Mouse (Mus musculus): Measurements from ENCODE around the gene Ccl9.
"Not testable (repeated sequence)": the region's sequence is repeated elsewhere in the genome, so short reads cannot be mapped to it uniquely, and the experiment has no call there.

Ccl9 gene

DNA sequence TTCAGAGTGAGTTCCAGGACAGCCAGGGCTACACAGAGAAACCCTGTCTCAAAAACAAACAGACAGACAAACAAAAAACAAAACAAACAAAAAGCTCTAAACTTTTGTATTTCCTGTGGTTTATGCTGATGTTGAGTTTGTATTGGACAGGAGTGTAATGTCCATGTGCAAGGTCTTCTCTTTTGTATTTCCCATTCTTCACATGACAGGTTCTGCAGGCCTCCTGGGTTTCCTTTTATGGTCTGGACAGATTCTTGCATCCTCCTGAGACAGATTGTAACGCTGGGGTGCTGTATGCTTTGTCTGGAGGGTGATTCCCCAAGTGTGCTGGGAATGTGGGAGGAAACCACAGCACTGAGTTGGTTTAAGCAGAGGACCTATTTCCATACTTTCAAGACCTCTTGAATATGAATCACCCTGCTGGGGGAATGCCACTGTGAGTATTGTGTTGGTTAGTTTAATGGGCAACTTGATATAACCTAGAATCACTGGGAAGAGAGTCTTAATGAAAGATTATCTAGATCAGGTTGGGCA lies 2.3 kb upstream of the Ccl9 start:
- no peak for DNase-seq (ENCODE audit: low spot score)

DNA sequence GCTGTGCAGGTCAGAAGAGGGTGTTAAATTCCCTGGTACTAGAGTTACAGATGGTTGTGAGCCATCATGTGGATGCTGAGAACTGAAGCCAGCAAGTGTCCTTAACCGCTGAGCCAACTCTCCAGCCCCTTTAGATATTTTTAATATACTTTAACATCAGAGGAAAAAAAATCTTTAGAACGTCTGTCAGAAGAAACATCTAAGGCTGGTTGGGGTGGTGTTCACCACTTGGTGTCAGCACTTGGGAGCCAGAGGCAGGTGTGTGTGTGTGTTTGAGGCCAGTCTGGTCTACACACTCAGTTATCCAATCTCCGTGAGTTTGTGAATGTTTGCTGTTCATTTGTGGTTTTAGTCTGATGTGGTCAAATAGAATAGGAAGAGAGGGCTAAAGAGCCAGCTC lies 563 bp upstream of the Ccl9 start:
- DNase-seq (ENCODE audit: low spot score) = no peak

DNA sequence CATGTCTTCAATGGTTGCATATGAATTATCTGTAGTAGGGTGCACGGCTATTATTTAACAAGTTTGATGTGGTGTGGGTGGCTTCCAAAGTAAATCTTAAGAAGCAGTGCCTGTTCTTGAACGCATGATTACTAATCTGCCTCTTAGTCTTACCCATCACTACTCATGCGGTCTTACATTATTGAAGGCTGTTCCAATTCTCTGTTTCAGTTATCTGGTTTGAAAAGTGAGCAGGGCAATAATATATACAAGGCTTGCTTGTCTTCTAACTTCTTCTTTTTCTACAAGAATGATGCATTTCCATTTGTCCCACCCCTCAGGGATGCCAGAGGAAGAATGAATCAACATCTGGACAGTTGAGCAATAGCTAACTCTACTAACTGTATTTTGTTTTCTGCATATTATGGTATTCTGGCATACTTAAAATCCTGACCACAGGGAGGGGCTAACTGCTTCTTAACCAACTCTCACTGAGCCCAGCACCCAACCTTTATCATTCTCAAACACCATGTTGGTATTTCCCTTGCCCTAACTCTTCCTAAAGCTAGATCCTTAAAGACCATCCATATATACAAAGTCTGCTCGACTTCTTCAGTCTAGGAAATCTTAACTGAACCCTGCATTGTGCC lies 1.4 kb downstream of the Ccl9 start:
- no peak for DNase-seq (ENCODE audit: low spot score)

DNA sequence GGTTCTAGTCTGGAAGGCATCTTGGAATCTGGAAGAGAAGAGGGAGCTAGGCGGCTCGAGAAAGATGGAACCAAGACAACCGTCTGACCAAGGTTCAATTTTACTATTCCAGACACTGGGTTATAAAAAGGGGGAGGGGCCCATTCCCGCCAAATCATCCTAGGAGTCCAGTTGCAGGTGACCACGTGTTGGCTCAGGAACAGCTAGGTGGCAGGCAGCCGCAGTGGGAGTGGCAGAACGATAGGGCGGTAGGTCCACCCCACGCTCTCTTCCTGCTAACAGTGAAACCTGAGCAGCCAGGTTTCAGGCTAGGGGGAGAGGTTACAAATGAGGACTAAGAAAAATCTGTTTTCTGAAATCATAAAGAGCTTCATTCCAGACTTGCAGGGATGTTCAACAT lies 5.6 kb downstream of the Ccl9 start:
- no peak for DNase-seq (ENCODE audit: low spot score)

DNA sequence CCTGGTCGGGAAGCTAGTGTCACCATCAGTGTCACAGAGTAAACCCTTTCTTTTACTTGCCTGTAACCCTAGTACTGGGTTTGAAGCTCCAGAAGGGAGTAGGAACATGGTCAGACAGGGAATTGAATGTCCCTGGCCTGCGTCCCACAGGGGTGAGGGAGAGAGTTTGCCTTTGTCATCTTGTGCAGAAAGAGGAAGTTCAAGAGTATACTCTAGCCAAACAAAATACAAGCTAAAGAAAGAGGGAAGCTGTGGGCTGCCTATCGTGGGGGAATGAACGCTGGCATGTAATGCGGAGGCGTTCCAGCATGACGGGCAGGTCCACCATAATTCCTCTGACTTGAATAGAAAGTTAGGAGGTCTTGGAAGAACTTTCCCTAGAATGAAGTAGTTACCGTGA lies 6.2 kb downstream of the Ccl9 start:
- DNase-seq (ENCODE audit: low spot score) = no peak

DNA sequence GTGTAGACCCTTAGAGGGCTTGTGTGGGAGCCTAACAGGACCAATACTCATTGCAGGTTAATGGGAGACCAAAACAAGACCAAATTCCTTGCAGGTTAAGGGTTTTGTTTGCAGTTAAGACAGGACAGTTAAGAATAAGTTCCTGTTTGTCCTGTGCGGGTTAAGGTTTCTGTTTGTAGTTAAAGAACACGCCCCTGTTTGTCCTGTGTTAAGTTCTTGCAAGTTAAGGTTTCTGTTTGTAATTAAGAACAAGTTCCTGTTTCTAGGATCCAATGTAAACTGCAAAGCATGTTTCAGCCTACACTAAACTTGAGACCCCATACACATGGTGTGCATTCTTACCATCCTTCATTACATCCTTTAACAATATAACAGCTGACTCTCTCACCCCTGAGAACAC lies 8.2 kb downstream of the Ccl9 start:
- no peak for DNase-seq (ENCODE audit: low spot score)

DNA sequence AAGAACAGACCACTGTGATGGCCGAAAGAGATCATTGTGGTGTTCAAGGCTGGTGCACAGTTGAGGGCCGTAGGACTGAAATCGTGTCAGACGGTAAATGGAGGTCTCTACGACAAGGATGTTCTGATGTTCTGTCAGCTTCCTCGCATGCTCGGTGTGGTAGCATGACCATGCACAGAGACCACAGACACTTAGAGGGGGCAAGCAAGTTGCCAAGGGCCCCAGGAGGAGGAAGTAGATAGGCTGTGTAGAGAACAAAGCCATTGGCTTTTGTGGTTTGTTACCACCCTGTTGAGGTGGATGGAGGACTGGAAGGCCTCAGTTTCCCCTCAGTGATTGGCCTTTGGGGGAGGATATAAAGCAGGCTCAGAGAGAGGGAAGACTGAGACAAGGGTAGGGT lies 9.2 kb downstream of the Ccl9 start:
- DNase-seq (ENCODE audit: low spot score) = no peak

DNA sequence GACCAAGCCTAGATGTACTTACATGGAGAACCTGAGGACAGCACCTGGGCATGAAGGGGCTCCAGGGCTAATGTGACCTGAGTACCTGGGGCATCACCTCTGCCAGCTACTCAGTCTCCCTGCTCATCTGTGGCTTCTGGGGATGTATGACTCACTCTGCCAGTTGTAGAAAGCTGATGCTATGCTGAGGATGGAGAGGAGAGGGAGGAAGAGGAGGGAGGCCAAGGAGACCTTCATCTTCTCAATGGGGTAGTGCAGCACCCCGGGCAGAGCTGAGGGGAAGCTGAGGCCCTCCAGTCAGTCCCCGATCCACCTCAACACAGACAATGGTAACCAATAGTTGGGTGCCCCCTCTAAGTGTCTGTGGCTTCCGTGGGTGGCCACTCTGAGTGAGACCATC lies 9.7 kb downstream of the Ccl9 start:
- DNase-seq (ENCODE audit: low spot score) = no peak

DNA sequence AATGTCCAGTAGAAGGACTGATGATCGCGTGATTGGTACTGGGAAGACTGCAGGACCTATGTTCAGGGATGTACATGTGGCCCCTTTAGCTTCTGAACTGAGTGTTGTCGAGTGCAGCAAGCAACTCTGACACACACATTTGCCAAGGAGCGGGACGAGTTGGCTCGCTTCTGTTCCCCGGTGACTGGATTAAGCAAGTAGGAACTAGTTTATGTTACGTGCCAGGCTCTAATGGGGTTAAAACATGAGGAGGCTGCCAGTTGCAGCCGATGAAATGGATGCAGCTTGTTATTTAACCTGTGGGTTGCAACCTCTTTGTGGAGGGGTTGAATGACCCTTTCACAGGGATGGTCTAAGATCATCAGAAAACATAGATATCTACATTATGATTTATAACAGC lies 10.4 kb downstream of the Ccl9 start:
- no peak for DNase-seq (ENCODE audit: low spot score)

DNA sequence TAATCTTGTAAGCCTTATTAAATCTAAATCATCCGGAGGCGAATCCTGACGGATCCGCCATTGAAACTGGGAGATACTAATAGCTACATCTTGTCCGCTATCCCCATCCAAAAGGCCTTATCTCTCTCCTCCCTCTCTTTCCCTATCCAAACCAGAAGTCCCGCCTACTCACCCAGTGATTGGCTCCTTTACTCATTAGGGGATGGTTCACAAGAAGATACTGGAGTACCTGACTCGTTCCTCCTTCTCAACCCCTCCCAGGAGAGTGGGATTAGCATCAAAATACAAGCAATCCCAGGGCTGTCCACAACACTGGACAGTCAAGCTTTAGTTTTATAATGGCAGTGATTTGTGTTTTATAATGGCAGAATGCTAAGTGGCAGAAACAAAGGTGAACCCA lies 11.1 kb downstream of the Ccl9 start:
- no peak for DNase-seq (ENCODE audit: low spot score)

DNA sequence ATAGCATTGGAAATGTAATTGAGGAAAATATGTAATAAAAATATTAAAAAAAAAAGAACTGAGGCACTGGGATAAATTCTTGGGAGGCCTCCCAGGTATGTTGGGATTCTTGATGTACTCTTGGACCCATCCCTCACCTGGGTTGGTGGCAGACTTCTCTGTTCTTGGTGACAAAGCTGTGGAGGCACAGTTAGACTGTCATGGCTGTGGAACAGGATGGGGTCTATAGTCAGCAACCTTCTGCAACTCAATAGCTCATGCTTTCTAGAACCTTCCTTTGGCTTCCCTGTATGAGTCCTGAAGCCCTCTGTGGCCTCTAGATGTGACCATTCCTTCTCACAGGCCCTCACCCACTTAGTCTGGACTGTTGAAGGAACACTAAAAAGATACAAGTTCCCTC lies 11.8 kb downstream of the Ccl9 start:
- DNase-seq (ENCODE audit: low spot score) = no peak

DNA sequence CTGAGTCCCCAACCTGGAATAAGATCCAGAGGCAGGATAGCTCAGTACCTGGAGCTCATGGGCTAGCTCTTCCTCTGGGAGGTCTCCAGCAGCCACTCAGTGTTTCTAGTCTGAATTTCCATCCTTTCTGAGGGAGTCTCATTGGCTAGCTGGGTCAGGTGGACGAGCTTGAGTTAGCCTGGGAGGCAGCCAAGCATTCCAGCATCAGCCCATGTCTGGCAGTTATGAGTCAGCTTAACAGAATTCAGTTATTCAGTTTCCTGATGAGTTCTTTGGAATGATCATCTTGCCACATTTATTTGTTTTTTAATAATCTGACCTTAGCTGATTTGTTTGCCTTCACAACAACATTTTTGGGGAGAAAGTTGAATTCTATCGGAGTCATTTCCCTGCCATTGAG lies 14.7 kb downstream of the Ccl9 start:
- DNase-seq (ENCODE audit: low spot score) = no peak

DNA sequence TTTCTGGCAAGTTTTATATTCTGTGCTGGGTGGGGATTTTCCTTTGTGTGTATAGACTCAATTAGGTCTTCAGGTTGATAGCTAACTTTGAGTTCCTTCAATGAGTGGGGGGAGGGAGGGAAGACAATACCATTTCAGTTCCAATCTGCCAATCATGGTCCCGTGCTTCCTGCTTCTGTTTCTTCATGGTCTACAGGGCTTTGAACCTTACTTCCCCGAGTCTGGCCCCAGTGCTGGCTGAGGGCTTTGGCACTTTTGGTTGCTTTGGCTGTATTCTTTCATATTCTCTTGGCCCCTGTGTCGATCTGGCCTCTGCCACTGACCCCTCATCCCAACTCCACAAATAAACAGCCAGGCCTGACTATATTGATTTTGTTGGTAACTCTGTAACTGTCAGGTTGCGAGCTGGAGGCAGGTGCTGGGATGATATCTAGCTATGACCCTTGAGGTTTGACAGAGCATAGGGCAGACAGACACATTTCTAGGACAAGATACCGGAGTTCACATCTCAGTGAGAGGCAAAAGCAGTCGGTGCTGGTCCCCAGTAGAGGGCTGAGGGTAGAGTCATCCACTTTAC lies 16.0 kb downstream of the Ccl9 start:
- DNase-seq (ENCODE audit: low spot score) = no peak

DNA sequence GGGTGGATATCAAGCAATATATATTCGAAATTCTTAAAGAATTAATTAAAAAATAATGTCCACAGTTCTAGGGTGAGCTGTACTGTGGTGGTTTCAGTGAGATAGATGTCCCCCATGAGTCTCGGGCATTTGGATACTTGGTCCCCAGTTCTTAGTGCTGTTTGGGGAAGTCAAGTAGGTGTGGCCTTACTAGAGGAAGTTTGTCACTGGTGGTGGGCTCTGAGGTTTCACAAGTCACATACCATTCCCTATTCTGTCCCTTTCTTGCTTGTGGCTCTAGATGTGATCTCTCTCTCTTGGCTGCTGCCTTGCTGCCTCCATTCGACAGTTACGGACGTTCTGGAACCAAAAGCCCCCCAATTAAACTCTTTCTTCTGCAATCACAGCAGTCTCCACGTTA lies 18.0 kb downstream of the Ccl9 start:
- no peak for DNase-seq (ENCODE audit: low spot score)

DNA sequence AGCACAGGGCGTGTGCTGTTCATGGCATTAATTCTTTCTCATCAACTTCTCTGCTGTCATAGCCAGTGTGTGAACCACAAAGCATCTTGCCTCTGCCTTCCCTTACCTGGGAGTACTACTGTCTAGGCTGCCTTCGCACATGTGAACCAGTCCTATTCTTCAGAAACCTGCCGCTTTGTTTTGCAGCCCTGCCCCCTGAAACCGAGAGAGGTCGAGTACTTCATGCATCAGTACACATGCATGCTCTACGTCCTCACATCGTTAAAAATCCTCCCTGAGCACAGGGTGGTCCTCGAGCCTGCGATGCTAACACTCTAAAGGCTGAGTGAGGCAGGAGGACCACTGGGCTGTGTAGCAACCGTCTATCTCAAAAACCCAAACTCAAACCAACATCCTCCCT lies 21.4 kb downstream of the Ccl9 start:
- no peak for DNase-seq (ENCODE audit: low spot score)

DNA sequence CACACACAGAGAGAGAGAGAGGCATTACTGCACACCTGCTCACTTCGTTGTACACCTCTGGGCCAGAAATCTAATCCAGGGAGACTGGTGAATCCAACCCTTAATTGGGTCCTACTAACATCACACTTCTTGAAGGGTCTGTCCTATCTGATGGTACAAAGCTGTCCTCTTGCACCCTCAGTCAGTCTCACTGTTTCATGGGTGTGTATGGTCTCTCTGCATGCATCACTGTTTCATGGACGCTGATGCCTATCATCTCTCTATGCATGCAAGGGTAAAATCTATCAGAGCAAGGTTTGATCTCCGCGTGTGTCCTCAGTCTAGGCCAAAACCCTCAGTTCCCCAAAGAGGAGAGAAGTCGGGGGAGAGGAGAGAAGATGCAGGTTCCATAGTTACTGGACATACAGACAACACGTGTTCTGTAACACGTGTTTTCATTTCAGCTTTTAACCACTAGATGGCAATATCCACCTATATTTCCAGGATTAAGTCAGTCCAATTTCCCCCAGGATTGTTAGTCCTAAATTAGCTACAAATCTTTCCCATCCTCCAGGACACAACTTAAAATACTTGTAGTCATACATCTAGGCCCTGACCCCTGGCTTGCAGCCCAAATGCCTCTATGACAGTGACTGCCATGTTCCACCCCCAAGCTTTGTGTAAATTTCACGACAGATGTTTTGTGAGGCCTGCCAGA lies 22.2 kb downstream of the Ccl9 start:
- DNase-seq (ENCODE audit: low spot score) = no peak

DNA sequence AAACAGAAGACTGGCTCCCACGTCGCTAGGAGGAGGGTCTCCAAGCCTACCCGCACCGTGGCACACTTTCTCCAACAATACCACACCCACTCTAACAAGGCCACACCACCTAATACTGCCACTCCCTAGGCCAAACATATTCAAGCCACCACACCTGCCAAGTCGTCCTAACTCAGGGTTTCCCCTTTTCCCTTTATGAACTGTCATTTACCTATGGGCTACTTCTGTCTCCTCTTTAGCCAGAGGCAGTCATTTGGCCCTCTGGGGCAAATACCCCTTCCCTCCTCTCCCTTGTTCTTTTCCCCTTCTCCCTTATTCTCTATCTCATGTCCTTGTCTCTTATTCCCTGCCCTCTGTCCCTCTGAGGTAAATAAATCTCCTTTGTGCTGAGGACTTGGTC lies 26.8 kb downstream of the Ccl9 start:
- DNase-seq (ENCODE audit: low spot score) = no peak

DNA sequence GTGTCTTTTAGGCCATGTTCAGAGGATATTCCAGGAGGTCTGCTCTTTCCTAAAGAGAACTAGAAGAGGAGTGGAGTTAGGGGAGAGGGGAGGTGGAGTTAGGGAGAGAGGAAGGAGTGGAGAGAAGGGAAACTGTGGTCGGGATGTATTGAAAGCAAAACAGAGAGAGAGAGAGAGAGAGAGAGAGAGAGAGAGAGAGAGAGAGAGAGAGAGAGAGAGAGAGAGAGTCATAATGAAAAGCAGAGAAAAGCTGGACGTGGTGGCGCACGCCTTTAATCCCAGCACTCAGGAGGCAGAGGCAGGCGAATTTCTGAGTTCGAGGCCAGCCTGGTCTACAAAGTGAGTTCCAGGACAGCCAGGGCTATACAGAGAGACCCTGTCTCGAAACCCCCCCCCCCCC lies 27.4 kb downstream of the Ccl9 start:
- DNase-seq (ENCODE audit: low spot score) = not testable (repeated sequence)

DNA sequence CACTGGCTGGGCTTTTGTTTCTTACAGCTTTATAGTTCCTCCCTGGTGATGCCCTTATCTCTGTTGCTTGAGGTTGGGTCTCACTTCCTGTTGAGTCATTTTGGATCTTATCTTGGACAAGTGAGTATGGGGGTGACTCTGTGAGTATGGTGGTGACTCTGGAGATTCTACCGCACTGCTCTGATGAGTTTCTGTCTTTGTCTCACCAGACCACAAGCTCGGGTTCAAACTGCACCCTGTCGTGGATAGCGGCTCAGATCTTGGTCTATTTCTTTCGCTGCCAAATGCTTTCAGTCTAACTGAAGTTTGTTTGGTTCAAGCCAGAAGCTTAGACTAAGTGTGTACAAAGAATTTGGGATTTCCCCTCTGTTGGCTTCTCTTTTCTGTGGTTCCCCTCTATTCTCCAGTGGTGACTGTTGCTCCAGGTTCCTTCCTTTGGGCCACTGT lies 28.2 kb downstream of the Ccl9 start:
- no peak for DNase-seq (ENCODE audit: low spot score)

DNA sequence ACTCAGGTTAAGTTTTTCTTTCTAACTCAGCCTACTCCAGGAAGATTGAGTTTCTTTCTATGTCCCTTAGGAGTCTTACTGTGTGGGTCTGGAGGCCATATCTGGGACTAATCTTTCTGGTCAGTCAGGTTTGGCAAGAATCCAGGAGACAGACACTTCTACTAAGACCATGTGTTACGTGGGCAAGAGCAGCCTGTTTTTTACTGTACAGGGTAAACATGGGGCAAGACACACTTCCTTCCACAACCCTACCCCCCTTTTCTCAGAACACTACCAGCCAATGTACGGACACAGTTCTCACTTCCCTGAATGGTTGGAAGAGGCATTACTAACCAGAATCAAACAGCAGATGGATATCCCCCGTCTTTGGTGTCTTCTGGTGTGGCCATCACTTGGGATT lies 34.2 kb downstream of the Ccl9 start:
- DNase-seq (ENCODE audit: low spot score) = no peak

DNA sequence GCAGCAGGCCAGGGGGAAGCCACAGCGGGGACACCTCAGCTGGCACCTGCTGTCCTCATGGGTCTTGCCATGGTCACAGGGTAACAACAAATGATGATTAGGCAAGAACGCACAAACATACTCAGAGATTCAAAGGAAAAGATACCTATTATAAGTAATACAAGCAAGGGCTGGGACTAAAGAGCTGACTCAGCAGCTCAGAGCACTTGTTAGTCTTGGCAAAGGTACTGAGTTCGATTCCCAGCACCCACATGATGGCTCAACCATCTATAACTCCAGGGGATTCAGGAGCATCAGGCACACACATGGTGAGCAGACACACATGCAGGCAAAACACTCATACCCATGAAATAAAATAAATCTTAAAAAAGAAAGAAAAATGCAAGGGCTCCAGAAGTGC lies 37.0 kb downstream of the Ccl9 start:
- no peak for DNase-seq (ENCODE audit: low spot score)

DNA sequence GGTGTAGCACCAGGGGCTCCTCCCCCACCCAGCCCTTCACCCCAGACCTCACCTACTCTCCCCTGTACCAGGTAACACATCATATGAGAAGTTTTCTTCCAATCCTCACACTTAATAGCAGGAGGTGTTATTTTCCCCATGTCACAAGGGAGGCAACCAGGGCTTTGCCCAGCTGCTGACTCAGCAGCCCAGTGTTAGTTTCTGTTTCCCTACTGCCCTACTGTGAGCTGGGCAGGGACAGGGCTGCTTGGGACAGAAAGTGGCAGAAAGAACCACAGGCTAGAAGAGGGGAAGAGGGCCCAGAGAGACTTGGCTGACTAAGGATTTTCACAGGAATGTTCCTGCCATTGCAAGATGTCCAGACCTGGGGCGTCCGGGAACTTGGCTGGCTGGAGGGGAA lies 37.5 kb downstream of the Ccl9 start:
- no peak for DNase-seq (ENCODE audit: low spot score)

DNA sequence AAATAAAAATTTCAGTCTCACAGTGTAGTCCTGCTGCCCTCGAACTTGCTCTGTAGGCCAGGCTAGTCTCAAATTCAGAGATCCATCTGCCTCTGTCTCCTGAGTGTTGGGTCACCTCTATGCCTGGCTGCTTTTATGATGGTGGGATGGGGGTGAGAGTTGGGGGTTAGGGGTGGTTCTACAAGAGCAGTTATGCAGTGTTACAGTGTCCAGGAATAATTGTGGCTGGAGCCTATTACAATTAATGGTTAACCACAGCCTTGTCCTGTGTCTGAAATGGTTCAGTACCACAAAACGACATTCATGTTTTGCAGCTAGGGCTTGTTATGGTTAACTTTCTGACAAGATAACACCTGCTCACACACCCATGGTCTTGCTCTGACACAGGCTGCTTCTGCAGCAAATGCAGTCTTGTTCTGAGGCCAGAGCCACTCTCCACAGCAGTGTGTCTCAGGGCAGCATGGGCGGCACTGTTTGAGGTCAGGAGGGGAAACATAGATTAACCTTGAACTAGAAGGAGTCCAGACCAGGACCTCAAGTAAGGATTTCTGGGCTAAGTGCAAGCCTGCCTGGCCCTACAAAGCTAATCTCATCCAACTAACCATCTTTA lies 39.6 kb downstream of the Ccl9 start:
- no peak for DNase-seq (ENCODE audit: low spot score)
